Mouse (Mus musculus) retina, postnatal 1 day (tissue): ENCODE measurements around the gene Kifc3.

ENCODE experiments used
- DNase-seq: peaks from one replicate; pipeline ENCODE4 v3.0.0-alpha.2; 2012

The Kifc3 gene

DNA sequence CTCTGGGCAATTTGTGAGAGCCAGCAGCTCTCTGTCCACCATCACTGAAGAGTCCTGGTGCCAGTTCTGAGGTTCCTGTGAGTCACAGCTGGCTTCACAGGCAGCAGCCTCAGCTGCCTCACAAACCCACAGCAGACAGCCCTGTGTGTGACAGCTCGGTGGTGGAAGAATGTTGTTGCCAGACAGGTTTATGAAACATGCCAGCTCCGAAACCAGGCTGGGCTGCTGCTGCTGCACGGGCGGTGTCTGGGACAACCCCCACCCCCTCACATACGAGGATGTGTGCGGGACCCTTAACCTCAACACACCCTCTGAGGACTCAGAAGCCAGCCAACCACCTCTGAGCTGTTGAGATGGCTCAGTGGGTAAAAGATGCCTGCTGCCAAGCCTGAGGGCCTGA, 48.0 kb downstream of the Kifc3 start:
- no peak for DNase-seq

DNA sequence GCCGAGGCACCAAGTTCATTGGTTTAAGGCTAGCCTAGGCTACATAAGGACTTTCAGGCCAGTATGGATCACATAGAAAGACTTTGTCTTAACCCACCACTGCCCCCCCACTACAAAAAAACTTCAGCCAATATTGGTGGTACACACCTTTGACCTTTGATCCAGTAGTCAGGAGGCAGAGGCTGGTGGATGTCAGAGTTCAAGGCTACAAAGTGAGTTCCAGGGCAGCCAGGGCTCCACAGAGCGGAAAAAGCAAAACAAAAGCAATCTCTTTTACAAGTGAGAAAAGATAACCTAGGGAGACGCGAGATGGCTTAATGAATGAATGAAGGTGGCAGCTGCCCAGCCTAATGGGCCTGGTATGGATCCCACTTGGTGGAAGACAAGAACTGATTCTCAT, 48.6 kb downstream of the Kifc3 start:
- no peak for DNase-seq

DNA sequence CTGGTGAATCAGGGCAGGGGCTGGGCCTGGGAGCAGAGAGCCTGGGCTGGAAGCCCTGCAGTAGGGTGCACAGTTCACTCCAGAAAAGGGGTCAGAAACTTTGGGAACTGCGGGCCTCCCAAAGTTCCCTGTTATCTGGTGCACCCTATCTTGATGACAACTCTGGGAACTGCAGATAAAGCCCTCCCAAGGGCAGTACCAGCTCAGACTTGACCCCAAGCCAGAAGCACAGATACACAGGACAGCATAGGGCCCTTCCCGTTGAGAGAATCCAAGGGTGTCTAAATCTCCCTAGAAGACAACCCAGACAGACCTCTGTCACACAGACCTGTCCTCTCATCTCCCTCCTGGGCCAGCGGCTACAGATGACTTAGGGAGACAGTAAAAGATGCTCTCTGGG, 52.0 kb downstream of the Kifc3 start:
- no peak for DNase-seq

DNA sequence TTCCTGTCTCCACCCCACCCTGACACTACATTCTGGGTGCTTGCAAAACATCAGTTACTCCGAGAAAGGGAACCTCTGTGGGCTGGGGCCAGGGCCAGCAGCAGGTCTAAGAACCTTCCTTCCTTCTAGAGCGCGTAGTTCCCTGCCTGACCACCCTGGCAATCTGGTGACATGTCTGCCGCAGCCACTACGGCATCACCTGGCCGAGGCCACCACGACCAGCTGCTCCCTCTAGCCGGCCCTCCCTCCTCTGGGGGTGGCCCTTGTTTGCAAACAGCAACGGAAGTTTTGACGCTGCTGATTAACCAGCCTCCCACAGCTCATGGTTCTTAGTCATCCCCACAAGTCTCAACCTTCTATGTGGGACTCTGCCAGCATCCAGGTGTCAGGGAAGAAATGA, 53.2 kb downstream of the Kifc3 start:
- DNase-seq = no peak

DNA sequence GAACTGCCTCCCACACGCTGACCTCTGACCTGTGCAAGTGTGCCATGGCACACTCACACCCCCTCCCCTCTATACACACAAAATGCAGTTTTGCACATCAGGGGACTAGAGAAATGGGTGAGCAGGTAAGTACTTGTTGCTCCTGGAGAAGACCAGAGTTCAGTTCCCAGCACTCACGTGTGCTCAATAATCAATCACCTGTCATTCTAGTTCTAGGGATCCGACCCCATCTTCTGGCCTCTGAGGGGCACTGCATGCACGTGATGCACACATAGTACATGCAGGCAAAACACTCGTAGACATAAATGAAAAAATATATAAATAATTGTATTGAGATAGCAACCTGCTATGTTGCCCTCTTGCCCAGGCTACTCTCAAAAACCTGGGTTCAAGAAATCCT, 55.8 kb downstream of the Kifc3 start:
- DNase-seq = no peak

DNA sequence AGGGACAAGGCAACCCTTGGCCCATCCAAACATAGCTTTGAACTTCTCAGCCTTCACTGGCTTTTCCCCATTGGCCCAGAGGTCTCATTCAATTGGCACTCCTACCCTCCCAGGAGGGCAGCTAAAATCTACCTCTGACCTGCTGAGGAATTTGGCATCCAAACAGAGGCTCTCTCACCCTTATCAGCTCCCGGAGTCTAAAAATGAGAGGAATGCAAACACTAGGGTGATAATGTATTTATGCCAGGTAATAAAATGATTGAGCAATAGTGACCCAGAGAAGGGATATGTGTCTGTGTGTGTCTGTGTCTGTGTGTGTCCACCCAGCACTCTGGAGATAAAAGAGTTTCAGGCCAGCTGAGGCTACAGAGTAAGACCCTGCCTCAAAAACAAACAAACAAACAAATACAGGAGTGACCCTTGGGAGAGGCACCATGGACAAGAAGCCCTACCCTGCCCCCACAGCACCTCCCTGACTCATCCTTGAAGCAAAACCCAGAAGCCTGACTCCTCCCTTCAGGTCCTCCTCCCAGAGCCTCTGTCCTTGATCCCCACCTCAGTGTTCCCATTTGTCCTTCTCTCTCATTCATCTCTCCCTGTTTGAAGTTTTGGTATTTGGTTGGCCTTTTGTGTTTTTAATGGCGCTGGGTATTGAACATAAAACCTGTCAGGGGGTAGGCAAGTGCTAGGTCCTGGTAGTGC, 56.4 kb downstream of the Kifc3 start:
- no peak for DNase-seq

DNA sequence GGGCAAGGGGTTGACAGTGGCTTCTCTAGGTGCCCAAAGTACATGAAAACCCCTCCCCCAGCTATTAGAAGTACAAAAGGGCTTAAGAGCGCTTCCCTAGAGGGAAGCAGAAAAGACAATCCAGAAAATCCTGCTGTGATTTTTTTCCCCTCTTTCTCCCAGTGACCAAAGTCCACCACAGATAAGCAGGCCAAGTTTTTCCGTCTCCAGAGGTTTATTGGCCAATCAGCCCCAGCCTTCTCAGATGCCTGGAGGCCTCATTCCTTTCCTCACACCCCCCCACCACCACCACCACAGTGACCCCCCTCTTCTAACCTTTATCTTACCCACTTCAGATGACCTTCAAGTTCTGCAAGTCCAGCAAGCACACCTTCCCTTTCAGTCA, 58.0 kb downstream of the Kifc3 start:
- no peak for DNase-seq

DNA sequence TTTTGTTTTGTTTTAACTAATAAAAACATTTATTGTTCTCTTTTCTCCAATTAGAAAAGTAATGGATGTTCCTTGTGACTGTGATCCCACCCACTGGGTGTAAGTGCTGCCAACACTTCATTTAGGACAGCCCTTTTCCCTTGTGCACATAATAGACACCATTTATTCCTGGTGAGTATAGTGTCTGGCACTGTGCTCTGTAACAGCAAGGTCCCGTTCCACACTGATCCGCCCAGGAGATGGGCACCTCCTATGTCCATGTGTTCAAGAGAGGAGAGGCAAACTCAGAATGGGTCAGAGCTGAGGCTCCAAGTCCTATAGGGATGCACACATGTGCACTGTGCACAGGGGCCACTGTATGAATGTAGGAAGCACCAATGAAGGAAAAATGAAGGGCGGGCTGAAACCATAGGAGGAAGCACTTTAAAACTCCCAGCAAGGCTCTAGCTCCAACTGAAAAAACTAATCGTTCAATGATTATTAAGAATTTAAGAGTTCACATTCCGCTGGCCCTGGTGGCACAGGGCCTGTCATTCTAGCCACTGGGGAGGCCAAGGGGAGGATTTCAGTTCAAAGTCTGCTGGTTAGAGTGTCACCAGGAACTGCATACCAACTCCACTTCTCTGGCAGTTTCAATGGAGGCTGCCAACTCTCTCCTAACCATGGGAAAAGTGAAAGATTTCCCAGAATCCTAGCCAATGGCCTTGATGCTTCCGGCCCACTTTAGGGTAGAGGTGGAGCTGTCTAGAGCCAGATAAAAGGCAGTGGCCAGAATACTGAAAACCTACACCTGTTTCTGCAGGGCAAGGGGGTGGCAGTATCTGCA, 58.6 kb downstream of the Kifc3 start:
- DNase-seq = no peak

DNA sequence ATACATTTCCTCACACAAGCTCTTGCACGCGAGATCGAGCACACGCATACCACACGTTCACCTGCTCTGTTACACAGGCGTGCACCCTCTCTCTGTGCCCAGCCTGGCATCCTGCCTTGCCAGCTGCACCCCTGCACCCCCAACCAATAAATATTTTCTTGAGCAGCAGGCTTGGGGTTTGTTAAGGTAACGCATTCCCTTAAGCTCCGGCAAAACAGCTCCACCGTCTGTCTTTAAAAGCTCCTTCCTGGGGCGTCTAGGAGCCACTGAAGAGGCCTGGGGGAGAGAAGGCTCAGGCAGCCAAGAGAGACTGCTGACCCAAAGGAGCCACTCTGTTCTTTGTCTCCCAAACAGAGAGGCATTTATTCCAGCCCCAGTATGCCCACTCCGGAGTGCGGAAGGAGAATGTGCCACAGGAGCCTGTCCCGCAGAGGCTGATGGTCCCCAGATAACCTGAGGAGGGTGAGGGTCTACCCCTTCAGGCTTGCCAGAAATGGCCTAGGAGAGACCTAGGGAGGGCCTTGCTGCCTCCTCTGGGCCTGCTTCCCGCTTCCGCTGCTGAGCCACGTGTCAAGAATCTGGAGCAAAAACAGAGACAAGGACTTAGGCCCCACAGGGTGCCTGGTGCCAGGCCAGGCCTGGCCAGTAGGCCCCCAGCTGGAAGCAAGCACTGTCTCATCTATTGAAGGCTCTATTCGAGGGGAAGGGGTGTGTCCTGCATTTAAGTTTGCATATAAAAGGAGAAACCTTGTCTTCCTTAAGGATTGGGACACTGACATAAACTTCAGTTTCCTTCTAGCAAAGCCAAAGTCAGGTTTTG, 59.4 kb downstream of the Kifc3 start:
- peak; percentile 60 for DNase-seq

DNA sequence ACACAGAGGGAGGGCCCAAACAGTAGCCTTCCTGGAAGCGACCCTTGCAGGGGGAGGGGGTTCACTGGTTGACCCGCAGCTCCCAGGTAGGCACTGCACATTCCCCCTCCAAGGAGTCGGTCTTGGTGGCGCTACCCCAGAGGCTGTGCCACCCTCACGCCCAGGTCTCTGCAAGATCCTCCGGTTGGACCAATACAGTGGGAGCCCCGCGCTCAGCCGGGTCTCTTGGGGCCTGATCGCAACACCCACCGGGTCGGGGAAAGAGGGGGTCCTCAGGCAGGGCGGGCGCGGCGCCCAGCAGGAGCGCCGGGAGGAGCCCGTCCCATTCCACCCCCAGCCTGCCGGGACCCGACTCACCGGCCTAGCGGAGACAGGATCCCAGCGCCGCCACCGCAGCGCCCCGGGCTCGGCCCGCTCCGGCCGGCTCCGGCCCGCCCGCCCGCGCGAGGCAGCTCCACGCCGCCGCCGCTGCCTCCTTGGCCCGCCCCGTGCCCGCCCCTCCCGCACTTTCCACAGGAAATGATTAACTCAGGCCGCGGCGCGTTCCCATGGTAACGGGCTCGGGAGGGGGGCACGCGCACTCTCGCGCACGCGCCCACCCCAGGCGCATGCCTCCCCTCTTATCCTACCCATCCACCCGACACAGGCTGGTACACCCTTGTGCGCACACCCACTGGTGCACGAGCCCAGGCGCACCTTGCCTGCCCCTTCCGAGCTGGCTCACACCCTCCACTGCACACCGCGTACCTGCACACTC, 60.4 kb downstream of the Kifc3 start:
- peak; percentile 87 for DNase-seq

DNA sequence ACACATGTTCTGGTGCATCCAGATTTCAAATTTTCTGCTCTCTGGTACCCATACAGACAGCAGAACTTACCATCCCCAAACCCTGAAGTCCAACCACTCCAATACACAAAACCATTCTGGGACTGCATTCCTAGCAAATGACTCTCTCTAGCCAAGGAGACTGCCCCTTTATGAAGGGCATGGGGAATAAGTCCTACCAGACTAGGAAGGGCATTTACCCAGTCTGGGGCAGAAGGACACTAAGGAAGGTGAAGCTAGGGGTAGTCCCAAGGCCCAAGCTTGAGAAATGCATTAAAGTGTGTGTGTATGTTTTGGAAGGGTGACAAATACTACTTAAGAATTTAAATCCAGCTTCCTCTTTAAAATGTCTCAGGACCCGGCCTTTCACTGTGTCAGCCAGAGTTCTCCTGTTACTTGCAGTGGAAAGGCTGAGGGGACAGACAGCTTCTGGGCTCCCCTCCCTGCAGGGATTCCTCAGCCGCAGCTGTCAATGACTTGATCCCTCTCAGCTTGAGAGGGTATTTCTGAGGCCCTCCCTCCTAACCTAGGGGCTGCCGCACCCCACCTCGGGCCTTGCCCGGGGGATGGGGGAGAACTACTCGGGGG, 61.0 kb downstream of the Kifc3 start:
- DNase-seq = peak; percentile 60

DNA sequence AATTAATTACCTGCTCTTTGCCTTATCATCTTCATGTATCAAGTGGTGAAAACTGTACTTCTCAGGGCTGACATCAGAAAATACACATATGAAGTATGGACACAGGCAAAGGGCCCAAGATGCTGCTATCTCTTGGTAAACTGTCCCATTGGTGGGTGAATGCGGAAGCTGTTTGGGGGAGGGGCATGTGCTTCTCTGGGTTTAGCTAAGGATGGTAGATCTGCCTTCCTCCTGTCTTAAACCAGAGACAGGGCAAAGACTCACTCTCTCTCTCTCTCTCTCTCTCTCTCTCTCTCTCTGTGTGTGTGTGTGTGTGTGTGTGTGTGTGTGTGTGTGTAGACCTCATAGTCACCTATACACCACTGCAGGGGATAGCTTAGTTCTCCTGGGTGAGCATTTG, 61.6 kb downstream of the Kifc3 start:
- DNase-seq = no peak

DNA sequence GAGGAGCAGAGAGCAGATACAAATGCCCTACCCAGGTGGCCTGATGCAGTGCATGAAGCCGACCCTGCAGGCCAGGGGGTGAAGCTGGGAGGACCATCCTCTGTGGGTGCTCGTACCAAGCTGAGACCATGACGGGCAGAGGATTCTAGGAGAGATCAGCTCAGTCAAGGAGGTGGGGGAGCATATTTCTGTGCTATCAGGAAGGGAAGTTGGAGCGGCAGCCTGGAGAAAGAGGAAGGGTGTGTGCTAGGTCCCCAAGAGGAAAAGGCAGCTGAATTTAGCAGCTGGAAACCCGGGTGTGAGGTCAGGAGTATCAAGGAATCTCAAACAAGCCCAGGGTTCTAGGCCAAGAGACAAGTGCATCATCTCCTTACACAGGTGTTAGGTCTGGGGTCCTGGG, 62.1 kb downstream of the Kifc3 start:
- no peak for DNase-seq

DNA sequence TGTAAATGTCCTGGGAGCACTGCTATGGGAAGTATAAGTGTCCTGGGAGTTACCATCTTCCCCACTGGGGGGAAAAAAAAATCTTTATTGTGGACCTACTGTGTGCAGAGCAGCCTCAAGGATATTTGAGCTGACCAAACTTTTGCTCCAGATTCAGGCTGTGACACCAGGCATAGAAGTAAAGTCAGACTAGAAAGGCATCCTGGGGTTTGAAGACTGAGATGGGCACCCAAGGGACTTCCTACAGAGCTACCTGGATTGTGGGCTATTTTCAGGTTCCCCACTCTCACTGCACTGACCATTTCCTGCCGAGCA, 63.6 kb downstream of the Kifc3 start:
- no peak for DNase-seq

DNA sequence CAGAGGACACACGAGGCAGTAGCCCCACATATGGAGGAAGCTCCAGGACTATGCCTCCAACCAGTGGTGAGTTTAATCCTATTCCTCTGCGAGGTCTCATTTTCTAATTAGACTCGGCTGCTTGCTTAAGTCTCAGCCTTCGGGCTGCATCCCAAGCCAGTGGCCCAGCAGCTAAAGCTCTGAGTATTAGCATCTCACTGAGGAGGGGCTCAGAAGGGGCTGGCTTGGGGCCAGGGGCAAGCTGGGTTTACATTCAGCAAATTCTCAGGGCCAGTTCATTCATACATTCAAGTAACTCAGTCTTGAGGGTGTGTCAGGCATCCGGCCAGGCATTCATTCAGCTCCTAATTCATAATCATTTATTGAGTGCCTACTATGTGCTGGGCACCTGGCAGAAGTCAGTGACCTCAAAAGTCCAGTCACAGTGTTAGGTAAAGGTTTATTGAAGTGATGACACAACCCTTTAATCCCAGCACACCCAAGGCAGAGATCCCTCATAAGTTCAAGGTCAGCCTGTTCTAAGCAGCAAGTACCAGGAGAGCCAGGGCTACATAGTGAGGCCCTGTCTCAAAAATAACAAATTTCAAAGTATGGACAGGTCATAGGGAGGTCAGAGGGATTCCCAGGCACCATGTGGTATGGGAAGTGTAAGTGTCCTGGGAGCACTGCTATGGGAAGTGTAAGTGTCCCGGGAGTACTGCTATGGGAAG, 64.1 kb downstream of the Kifc3 start:
- peak; percentile 89 for DNase-seq

DNA sequence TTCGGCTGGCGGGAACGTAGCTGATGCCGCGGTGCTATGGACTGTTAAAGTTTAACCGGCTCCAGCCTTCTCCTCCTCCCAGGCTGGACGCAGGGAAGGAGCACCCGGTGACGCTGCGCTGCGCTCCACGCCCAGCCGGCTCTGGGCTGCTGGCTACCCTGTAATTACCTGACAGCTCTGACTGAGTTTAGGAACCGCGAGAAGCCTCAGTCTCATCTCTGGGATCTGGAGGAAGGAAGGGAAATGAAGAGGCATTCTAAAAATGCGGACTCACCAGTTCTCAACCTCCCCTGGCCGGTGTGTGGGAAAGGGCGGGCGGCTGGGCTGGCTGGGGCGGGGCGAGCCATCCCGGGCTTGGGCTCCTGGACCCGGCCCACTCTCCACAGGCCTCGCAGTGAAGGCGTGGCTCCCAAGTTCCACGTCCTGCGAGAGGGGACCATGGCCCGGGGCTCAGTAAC, 64.9 kb downstream of the Kifc3 start:
- no peak for DNase-seq

DNA sequence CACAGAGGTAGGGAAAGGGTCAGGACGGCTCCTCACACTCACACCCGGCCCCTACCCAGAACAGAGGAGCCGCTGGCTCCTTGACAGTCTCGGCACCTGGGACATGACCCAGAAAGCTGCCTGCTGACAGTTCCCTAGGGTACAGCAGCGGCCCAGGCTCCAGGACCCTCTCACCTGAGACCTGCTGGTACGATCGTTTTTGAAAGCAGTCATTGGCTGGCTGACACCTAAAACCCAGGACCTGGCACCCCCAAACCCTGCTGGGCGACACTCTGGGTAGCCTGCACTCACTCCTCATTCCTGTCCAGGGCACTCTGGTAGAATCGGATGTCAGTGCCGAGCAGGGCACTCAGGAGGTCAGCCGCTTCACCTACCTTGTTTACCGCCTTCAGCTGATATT, 65.4 kb downstream of the Kifc3 start:
- no peak for DNase-seq

DNA sequence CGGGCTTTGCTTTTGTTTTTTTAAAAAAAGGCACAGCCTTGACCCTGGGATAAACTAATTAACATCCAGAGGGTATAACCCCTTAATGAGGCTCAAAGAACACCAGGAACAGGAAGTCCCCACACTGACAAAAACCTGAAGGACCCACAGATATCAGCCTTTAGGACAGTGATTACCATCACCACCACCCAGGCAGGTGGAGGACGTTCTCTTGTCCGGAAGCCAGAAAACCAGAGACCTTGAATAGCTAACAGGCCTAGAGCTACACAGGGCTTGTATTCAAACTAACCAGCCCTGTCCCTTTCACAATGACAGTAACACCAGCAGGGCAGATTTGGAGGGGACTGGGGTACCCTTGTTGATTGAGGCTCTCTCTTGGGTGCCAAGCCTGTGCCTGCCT, 66.4 kb downstream of the Kifc3 start:
- DNase-seq = no peak

DNA sequence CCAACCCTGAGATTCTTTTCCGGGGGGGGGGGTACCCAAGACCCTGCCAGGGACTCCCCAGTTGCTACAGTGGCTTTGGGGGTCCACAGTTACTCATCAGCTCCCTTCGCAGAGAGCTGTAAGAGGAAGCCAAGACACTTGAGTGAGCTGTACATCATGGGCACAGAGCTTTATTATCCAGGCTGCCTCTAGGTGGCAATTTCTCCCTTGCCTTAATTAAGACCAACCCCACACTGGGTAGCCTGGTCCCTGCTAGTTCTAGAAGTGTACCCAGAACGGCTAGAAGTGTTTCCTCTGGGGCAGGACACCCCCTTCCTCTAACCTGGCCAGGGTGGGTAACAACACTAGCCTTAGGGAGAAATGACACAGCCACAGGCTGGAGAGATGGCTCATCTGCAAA, 67.4 kb downstream of the Kifc3 start:
- DNase-seq = no peak

DNA sequence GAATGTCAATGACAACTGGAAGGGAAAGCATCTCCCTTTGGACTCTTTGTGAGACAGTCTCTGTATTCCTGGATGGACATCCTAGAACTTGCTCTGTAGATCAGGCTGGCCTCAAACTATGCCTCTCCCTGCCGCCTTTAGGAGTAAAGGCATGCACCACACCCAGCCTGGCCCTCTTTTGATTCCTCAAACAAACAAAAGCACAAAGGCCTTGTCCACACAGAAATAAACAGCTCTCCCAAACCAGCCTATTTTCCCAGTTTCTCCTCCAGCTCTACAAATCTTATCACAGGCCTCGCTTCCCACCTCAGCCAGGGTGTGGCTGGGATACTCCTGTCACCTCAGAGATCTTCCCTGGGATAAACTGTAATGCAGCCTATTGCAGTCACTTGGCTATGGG, 68.4 kb downstream of the Kifc3 start:
- no peak for DNase-seq

DNA sequence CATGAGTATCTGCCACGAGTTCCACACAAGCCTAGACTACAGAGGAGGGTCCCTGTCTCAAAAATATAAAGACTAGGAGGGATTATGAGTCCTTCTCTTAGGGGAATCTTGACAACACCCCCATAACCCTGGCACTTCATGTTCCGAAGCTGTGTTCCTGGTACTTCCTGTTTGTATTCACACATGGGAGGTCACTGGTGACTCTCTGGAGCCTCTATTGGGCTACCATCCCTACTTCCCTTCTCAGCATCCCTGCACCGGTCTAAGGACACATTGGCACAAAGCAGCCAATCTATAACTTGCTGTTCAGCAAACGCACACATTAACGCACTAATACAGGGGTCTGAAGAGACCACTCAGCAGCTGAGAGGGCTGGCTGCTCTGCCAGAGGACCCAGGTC, 70.6 kb downstream of the Kifc3 start:
- DNase-seq = no peak

DNA sequence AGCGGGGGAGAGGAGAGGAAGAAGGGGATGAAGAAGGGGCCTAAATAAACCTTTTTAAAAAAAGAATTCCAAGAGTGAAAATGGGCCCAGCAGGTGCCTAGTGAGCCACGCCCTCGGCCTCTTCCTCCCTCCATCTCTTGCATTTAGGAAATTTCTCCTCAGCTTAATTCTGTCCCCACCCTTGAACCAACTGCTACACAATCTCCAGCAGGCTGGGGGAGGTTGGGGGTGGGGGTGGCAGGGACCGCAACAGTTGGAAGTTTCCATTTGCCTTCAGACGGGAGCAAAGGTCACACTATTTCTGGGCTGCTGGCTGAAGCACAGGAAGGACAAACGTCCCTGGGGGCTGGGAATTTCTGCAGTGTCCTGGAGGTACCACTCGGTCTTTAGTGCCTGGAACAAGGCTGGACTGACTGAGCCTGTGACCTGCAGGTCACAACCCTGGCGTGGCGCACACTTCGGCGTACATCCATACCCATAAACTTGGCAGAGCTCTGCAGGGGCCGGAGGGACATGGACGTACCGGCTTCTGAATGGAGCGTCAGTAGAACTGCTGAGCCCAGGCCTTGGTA, 71.6 kb downstream of the Kifc3 start:
- no peak for DNase-seq
